Mouse (Mus musculus) T-helper 17 cell (primary cell): ENCODE measurements at regions not wholly inside any gene's neighbourhood (a gene's known extent, or its start where the extent isn't known, plus 50 kb on each side); places are given as distances from the start of the nearest gene placed in this dataset.

Experiments
- in situ Hi-C, 2 experiments: fragments of 300-600 bp; cut with MboI, MseI; formaldehyde crosslinking; loops; 1 replicate in 1 of 2; 2 replicates in 1 of 2; pipeline ENCODE4 v1.15.1; 2025; ENCODE audit warnings: high pct_unique_total_duplicates in 2 of 2

DNA sequence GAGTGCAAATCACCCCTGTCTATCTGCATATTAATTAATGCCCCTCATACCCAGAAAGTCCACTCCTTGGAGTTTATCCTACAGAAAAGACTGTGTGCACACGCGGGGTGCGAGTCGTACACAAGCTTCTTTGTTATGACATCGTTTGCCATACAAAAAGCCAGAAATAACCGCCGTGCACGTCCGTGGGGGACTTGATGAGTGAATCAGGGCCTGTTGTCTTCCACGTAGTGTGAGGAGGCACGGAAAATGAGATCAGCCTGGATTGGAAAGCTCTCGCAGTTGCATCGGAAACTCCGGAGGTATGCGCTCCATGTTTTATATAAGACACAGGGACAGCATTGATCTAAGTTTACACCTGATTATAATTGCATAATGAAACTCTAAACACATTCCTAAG lies 120.3 kb downstream of the Etnk1 start:
- in situ Hi-C loops = no loop called here

DNA sequence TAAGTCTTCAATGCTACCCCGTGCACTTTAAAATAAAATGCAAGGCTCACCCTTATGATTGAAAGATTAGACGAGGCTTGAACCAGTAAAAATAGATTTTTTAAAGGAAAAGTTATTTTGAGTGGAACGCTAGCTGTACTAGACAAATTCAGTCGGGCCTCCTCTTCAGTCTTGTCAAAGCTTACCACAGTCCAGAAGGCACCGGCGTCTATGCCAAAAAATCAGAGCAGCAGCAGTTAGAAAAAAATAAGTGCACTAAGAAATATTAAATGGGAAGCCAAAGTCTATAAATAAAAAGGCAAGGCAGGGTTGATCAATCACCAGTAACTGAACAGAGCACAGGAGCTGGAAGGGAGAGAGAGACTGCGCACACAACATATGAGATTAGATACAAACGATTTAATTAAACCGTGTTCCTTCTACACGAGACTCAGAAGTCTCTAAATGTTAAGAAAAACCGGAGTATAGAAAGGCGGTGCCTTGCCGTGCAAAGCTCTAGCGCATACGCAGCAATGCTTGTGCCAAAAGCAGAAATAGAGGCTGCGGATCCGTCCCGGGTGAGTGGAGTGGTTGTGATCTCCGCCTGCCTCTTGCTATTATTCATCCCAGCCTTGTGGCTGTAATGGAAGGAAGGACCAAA lies 121.6 kb downstream of the Etnk1 start:
- in situ Hi-C loops = no loop called here

DNA sequence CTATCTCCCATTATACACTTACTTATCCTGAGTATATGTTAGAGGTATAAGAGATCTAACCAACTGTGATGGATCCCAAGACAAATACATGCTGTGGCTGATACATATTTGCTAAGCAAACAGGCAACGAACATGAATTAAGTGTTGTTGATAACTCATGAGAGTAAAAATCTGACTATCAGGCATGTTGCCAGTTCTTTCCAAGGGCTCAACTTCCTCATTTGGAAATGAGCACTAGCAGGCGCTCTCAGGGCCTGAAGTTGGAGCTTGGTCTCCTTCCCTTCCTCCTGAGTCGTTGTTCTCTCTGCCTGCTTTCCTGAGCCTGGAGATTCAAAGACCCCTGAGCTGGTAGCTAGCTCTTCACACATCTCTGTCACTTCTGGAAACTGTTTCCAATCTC lies 126.6 kb downstream of the Etnk1 start:
- in situ Hi-C loops = no loop called here

DNA sequence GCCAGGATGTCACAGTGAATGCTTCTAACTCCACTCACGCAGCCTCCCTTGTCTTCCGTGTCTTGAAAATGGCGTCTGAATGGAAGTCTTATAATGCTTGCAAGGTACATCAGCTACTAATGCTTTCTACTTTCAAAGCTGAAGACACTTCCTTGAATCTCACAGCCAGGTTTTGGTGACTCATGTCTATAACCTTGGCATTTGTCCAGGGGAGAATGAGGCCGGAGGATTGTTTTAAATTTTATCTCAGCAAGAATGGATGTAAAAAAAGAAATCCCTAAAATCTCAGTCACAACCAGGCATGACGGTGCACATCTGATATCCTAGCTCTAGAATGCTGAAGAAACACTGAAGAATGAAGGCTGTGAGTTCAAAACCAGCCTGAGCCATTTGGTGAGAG lies 131.4 kb downstream of the Etnk1 start:
- in situ Hi-C loops = no loop called here

DNA sequence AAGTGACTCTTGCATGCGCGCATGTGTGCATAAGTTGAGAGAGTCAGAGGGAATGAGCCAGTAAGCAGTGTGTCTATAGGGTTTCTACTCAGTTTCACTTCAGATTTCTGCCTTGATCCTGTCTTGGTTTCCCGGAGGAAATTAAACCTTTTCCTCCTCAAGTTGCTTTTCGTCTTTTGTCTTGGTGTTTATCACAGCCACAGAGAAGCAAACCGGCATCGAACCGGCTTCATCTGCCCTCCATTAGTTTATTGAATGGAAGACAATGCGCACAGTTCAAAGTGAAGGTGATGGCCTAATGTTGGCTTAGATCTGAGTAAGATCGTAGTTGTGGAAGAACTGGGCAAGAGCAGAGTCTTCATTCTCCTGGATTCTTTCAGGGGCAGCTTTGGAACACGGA lies 134.4 kb downstream of the Etnk1 start:
- in situ Hi-C loops = no loop called here

DNA sequence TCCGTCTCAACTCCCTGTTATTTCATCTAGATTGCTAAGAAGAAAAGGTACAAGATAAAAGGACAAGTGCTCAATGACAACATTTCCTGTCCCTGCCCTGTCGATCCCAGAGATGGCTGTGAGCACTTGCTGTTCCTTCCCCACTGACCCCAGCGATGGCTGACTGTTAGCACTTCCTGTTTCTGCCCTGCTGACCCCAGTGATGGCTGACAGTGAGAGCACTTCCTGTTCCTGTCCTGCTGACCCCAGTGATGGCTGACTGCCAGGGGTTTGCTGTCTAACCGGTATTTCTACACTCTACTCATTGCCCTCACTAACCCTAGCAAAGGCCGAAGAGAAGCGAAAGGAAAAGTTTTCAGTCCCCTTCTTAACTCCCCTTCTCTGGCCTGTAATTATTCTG lies 140.3 kb downstream of the Etnk1 start:
- in situ Hi-C loops = no loop called here

DNA sequence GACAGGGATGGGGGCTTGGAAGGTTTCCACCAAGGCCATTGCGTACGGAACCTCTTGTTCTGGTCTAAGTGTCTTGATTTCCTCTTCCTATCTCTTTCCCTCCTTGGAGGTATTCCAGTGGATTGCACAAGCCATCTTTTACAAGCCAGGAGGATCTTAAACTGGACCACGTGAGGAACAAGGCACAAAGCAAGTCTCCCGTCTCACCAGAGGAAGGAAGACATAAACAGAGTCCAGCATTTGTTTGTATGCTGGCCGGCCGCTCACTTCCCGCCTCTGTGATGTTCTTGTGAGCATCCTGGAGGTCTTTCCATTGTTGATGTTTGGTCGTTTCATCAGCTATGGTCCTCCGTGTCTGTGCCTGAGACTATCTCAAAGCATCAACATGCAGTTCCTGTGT lies 148.8 kb downstream of the Etnk1 start:
- in situ Hi-C loops = no loop called here

DNA sequence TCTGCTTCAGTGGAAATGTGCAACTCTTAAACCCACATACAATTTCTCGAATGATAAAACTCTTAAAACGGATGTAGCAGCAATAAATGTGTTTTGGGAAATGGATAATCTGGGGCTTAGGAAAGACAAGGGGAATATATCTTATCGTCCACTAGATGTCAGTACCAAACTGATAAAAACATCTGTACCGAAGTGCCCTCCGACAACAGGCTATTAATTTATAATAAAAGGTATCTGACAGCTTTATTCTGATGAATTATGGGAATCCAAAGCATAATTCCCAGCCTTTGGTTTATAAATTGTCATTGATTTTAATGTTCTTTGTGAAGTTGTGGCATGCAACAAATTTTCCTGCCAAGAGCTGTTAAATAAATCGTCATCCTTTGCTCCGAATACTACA lies 153.4 kb downstream of the Etnk1 start:
- in situ Hi-C loops = no loop called here

DNA sequence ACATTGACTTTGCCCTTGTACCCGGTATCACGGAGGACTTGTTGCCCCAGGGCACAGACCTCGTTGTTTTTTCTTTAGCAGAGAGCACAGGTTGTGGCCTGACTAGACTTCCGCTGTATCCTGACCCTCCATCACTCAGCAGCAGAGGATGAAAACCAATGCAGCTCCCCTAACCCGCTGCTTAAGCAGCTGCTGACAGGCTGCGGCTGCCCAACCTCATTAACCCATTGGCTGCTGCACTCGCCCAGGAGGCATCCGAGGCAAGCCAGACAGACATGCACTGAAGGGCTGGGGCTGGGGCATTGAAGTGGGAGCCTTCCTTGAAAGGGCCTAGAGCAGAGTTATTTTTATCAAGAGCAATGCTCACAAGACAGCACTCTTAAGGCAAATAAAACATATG lies 157.6 kb downstream of the Etnk1 start:
- in situ Hi-C loops = no loop called here

DNA sequence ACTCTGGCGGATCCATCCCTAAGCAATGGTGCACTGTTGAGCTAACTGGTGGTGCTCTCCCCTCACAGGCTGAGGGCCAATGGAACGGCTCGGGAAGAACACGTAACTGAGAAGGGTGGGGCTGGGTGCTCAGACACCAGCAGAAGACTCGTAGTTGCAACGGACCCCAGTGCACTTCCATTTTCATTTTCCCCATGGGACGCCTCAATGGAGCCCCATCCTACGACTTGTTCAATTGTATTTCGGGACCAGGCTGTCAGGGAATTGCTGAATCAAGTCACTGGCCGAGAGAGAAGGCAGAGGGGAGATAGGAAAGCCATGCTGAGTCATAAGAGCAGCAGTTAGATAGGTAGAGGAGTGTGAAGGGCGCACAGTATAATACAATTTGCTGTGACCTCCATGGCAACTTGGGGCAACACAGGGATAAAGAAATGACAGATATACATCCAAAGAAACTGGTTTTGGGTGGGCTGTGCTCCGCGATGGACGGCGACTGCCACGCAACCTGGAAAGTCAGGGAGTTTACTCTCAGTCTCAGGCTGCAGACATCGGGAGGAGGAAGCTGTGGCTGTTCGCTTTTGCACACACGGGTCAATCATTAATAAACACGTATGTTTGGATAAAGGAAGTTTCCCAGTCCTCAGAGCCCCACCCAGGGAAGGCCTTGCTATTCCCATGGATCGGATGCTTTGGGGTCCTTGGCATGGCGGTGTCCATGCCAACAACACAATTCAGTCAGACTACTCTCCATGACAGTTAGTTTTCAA lies 160.1 kb downstream of the Etnk1 start:
- in situ Hi-C loops = no loop called here

DNA sequence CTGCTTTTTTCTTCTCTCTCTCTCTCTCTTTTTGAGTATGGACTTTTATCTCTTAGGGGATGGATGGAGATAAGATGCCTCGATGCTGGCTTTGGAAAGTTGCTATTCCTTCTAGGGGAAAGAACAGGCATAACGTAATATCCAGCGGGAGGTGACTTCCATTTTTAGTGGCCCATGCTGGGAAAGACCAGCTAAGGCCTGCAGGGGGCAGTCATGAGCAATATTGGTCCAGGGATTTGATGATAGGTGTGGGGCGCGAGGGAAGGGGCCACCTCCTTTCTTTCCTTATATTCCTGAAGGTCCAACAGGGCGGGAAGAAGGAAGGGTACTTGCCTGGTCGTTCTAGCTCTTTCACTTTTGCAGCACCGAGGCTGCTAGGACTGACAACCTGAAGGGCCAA lies 160.8 kb downstream of the Etnk1 start:
- in situ Hi-C loops = no loop called here

DNA sequence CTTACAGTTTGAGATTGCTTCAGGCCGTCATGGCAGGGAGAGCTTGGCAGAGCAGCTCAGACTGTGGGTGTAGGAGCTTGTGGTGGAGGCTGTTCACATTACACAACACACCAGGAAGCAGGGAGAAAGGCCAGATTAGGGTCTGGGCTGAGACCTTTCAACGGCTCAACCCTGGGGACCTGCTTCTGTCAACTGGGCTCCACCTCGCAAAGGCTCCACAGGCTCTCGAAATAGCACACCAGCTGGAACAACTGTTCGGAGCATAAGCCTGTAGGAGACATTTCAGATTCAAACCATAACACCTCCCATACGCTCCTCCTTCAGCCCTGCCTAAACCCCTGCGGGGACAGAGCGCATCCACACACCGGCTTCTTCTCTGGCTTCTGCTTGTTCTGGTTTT lies 161.2 kb downstream of the Etnk1 start:
- in situ Hi-C loops = no loop called here

DNA sequence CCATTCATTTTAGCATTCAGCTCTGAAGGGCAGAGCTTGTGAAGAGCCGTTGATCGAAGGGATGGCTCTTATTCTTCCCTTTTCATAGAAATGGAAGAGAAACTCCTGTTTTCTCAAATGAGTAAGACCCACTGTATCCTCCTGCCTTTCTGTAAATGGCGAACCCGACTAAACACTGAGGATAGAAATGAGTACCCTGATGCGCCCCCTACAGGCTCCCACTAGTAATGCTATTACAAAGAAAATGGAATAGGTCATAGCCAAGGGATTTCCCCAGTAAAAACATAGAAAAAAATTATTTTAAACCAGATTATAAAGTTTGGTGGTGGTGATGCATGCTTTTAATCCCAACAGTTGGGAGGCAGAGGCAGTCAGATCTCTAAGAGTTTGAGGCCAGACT lies 162.1 kb downstream of the Etnk1 start:
- in situ Hi-C loops = no loop called here

DNA sequence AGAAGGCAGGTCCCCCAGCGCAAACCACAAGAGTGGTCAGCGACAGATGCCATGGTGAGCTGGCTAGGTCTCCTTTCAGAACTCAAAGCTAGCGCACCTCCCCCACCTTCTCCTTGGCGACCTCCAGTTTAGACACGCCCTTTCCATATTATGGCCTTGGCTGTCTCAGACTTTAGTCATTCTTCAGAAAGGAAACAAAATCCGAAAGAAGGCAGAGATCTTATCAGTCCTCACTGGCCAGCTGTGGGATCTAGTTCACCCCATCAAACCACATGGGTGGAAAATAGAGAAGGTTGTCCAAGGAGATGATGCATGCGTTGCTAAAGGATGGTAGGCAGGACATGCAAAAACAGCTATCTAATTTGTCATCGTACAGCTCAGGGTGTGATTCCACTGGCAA lies 166.5 kb downstream of the Etnk1 start:
- in situ Hi-C loops = loop anchor here in 1 of 2 experiments (10.0 kb wide), 1 partner anchor 1129 kb away; the partner anchor contains the start of gene Slco1a6

DNA sequence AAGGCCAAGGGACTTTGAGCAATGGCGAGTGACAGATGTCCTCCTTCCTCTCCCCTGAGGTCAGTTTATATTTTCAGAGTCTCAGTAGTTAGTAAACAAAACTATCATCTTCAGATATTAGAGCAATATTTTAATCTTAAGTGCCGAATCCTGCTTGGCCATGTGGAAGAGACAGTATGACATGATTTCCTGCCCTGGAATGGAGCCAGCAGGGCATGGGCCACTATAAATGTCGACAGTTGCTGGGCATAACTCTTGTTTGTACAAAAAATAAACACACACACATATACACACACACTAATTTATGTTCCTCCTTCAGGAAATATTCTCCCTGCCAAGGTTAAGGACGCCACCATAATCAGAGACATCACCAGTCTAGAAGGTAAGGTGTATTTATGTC lies 169.6 kb downstream of the Etnk1 start:
- in situ Hi-C loops = loop anchor here in 1 of 2 experiments (10.0 kb wide), 1 partner anchor 1132 kb away; the partner anchor contains the start of gene Slco1a6

DNA sequence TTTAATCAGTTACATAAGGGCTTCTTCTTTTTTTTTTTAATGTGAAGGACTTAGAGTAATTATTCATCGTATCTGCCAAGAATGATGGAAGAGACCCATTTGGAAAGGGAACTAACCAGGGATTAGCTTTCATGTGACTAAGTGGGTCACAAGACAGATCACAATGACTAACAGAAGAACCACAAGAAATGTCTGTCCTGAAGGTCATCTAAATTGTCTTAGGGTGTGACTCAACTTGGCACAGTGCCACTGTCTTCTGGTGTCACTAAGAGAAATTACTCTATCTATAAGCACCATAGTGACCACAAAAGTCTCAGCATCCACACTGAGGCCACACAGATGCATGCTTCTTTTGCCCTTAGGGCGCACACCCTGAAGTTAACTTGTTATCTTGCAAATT lies 182.0 kb downstream of the Etnk1 start:
- in situ Hi-C loops = no loop called here

DNA sequence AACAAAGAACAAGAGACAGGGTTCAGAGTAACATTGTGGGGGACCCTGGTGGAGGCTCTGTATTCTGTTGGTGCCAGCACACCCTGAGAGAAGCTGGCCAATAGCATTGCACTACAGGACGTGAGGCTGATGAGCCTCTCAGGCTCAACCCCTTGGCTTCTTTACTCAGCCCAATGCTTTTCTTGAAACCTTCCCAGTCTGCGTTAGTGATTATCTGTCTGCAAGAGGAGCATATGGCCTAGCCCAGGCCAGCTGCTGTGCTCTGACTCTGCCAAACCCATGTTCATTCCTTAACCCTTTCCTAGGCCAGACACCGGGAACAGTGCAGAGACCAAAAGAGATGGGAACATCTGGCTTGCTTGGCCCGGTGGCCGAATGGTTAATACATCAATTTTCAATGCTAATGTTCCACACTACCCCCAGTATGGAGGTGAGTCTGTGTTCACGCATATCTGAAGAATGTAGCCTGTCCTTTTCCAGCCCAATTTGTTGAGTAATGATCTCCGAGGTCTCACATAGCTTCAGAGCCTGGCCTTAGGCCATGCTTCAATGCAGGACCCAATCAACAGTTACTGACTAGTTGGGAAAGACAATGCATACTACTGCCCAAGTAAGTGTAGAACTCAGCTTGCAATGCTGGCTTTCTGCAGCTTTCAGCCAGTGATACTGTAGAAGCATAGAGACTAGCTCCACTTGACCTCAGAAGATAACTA lies 192.5 kb downstream of the Etnk1 start:
- in situ Hi-C loops = no loop called here

DNA sequence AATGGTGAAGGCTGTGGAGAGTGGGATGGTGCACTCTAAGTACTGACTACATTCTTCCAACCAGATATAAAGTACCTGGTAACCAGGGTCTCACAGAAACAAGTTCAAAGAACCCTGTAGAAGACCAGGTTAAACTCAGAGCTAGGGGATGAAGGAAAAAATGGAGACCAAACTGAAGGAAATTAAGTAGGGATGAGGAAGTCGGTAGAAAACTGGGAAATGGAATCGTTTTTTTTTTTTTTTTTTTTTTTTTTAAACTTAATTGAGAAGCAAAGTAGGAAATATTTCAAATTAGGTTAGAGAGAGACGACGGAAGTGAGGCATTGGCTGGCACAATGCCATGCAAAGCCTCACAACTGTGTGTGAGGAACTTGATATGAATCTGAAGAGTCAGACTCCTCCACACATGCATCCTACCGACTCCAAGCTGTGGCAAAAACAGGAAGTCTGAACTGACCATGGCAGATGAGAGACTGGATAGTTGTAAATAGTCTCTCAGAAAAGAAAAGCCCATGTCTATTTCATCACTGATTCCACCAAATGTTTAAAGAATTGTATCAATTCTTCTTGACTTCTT lies 194.2 kb downstream of the Etnk1 start:
- in situ Hi-C loops = no loop called here

DNA sequence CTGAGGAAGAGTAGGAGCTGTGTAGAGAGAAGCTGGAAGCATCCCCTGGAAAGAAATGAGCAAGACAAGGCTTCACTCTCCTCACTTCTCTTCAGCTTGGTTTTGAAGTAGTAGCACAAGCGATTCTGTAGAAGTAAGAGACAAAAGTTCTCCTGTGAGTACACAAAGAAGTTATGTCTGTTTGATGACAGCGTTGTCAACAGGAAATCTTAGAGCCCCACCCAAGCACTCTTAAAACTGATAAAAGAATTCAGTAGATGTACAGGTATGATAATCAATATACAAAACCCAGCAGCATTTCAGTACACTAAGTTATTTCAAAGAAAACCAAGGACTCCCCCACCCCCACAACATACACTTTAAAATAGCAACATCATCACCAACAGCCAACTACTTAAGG lies 194.9 kb downstream of the Etnk1 start:
- in situ Hi-C loops = no loop called here

DNA sequence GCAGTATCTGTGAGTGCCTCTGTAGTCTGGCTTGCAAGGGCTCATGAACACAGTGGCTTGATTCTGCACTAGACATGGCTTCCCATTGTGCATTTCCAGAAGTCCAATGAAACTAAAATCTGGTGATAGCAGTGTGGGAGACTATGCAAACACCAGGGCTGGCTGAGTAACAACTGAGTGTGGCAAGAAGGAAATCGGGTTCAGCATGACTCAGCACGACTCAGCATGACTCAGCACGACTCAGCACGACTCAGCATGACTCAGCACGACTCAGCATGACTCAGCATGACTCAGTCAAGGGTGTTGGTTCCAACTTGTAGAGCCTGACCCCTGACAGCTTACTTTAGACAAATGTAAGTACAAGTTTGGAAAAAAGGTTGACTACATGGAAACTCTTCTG lies 198.8 kb downstream of the Etnk1 start:
- in situ Hi-C loops = loop anchor here in 1 of 2 experiments (5.0 kb wide), 1 partner anchor 149 kb away; no protein-coding TSS in a partner anchor

DNA sequence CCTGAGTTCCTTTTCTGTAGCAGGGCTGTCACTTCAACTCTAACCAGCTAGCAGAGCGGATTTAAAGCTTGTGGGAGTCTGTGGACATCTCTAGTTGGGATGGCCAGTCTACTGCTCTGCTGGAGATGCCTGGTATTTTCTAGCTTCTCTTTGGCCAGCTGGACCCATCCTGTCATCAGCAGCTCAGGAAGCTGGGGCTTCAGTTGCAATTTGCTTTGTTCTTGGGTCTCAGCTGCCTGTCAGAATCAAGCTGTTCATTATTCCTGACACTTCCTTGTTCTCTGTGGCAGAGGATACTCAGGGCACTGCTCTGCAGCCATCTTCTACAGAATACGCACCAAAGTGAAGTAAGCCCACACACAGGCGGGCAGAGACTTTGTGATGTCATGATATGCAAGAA lies 200.8 kb downstream of the Etnk1 start:
- in situ Hi-C loops = loop anchor here in 1 of 2 experiments (5.0 kb wide), 1 partner anchor 151 kb away; no protein-coding TSS in a partner anchor

DNA sequence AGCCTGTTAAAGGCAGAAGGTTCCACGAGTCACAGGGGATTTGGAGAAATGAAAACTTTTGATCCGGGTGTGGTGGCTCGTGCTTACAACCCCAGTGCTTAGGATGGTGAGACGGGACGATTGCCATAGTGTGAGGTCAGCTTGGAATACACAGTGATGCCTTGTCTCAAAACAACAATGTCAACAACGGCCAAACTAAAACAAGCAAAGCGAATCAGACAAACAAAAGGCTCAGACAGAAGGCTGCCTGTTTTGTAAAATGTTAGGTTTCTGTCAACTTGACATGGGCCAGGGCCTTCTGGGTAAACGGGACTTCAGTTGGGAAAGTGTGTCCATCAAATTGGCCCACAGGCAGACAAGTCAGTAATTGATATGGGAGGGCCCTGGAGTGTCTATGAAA lies 201.6 kb downstream of the Etnk1 start:
- in situ Hi-C loops = loop anchor here in 1 of 2 experiments (5.0 kb wide), 1 partner anchor 151 kb away; no protein-coding TSS in a partner anchor
